Mouse (Mus musculus) stomach, embryonic 16.5 days (tissue): ENCODE data around the gene Akt3. TPM values are rescaled to one million over a fixed set of nuclear protein-coding genes. Genes with fewer than 3 reads are reported as not detected.

Experiments used
- ATAC-seq: fragments of 200-750 bp; cut with Nextera tagmentation; 2 replicates; pipeline ENCODE4 v1.8.0; 2017; ENCODE audit warnings: moderate number of reproducible peaks, moderate TSS enrichment; ENCODE audit not compliant: insufficient read depth, low FRiP score
- H3K27ac ChIP-seq: fragments of 300-500 bp; sonication (generic); 2 replicates; pipeline ENCODE4 v1.5.1; 2014; ENCODE audit warnings: low read length
- H3K27me3 ChIP-seq: fragments of 300-500 bp; sonication (generic); 2 replicates; pipeline ENCODE4 v1.6.1; 2014; ENCODE audit warnings: low read length, control low read depth, mixed read lengths; ENCODE audit not compliant: control insufficient read depth, insufficient read depth
- H3K36me3 ChIP-seq: fragments of 300-500 bp; sonication (generic); 2 replicates; pipeline ENCODE4 v1.6.1; 2014; ENCODE audit warnings: low read length; ENCODE audit not compliant: control insufficient read depth, insufficient read depth
- H3K4me1 ChIP-seq: fragments of 300-500 bp; sonication (generic); 2 replicates; pipeline ENCODE4 v1.6.1; 2014; ENCODE audit warnings: low read length, control low read depth, mixed read lengths; ENCODE audit not compliant: control insufficient read depth, insufficient read depth
- H3K4me2 ChIP-seq: fragments of 300-500 bp; sonication (generic); 2 replicates; pipeline ENCODE4 v1.6.1; 2014; ENCODE audit warnings: low read depth, low read length, mixed read lengths
- H3K4me3 ChIP-seq: fragments of 300-500 bp; sonication (generic); replicated peaks from 2 replicates; pipeline ENCODE4 v1.5.1; 2014; ENCODE audit warnings: mild to moderate bottlenecking, low read length
- H3K9ac ChIP-seq: fragments of 300-500 bp; sonication (generic); 2 replicates; pipeline ENCODE4 v1.6.1; 2014; ENCODE audit warnings: low read length
- H3K9me3 ChIP-seq: fragments of 300-500 bp; sonication (generic); replicated peaks from 2 replicates; pipeline ENCODE4 v1.6.1; 2016; ENCODE audit warnings: low read length, control low read depth; ENCODE audit not compliant: control insufficient read depth
- WGBS: fragments of 180-500 bp; shearing (Covaris S2); extraction: QIAGEN DNeasy Blood & Tissue Kit; methylation state at CpG from one replicate; pipeline ENCODE4 v1.1.7; 2014; 5-methylcytosine and 5-hydroxymethylcytosine counted together
- polyA plus RNA-seq: library from polyadenylated mRNA; unstranded; fragments of >200 nt; fragmentation: Nextera tagmentation; extraction: Ambion mirVana; gene quantifications from 2 replicates; pipeline ENCODE4 v1.2.1, GENCODE M21; 2015

Gene Akt3
- polyA plus RNA-seq, 1 experiment from 2014 or later, result 4.4 TPM

DNA sequence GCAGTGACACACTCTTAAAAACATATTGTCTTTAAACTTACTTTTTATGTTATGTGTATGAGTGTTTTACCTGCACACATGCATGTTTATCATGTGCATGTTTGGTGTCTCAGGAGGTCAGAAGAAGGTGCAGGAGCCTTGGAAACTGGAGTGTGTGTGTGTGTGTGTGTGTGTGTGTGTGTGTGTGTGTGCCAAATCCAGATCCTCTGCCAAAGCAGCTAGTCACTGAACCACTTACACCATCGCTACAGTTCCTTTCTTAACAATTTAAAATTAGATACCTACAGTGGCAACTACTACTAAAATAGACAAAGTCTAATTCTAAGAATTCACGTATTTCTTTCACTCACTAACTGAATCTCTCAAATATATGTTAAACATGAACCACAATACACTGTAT, 209.2 kb downstream of the Akt3 start:
- ATAC-seq, result no peak
- Histone ChIP-seq H3K9me3 (no peaks in the 10 kb centered on the region), H3K36me3 (no peaks in the 10 kb centered on the region), H3K27ac (no peak overlapping the region), H3K27me3 (no peaks in the 10 kb centered on the region), H3K9ac (no peak overlapping the region), H3K4me1 (no peaks in the 10 kb centered on the region), H3K4me2 (no peak overlapping the region), H3K4me3 (no peak overlapping the region)
- WGBS, result 91% methylated on average over 2 of the region's 2 CpGs

GRCm38 (mm10) chr1:177046963-177047362, 211.0 kb downstream of the Akt3 start:
- H3K4me2 ChIP-seq, result no peak overlapping the region

GRCm38 (mm10) chr1:177045885-177046284, 212.1 kb downstream of the Akt3 start:
- ATAC-seq, result no peak
- Histone ChIP-seq H3K4me1 (no peaks in the 10 kb centered on the region), H3K4me3 (no peak overlapping the region), H3K27ac (no peak overlapping the region), H3K4me2 (no peak overlapping the region), H3K36me3 (no peaks in the 10 kb centered on the region), H3K9ac (no peak overlapping the region), H3K9me3 (no peaks in the 10 kb centered on the region), H3K27me3 (no peaks in the 10 kb centered on the region)

More at GRCm38 (mm10) chr1:177046963-177047362, 211.0 kb downstream of the Akt3 start:
- no peak overlapping the region for H3K27ac ChIP-seq
- 61% methylated on average over 2 of the region's 2 CpGs for WGBS
- H3K4me1 ChIP-seq, result no peaks in the 10 kb centered on the region
- ATAC-seq, result no peak
- H3K27me3 ChIP-seq, result no peaks in the 10 kb centered on the region
- H3K9ac ChIP-seq, result no peak overlapping the region
- no peaks in the 10 kb centered on the region for H3K36me3 ChIP-seq
- no peaks in the 10 kb centered on the region for H3K9me3 ChIP-seq
- no peak overlapping the region for H3K4me3 ChIP-seq

- Histone ChIP-seq H3K4me2 (no peak overlapping the region), H3K9ac (no peak overlapping the region), H3K4me1 (no peaks in the 10 kb centered on the region; the same call in 1 of the 2 replicates), H3K36me3 (no peaks in the 10 kb centered on the region), H3K9me3 (no peaks in the 10 kb centered on the region), H3K27ac (peak overlapping the region; percentile 57), H3K4me3 (no peak overlapping the region), H3K27me3 (no peaks in the 10 kb centered on the region)
- WGBS, result 35% methylated on average over 4 of the region's 4 CpGs
- no peak for ATAC-seq
Observed at GRCm38 (mm10) chr1:177040058-177040457, 217.9 kb downstream of the Akt3 start.

- ATAC-seq, result no peak
- H3K4me3 ChIP-seq, result no peak overlapping the region
- no peak overlapping the region for H3K4me2 ChIP-seq
- 55% methylated on average over 6 of the region's 6 CpGs for WGBS
- no peaks in the 10 kb centered on the region; the same call in 1 of the 2 replicates for H3K4me1 ChIP-seq
- H3K36me3 ChIP-seq, result no peaks in the 10 kb centered on the region
- H3K9me3 ChIP-seq, result no peaks in the 10 kb centered on the region
- H3K27ac ChIP-seq, result peak overlapping the region; percentile 49
- no peaks in the 10 kb centered on the region for H3K27me3 ChIP-seq
- H3K9ac ChIP-seq, result no peak overlapping the region
Observed at GRCm38 (mm10) chr1:177039093-177039674, 218.8 kb downstream of the Akt3 start.

DNA sequence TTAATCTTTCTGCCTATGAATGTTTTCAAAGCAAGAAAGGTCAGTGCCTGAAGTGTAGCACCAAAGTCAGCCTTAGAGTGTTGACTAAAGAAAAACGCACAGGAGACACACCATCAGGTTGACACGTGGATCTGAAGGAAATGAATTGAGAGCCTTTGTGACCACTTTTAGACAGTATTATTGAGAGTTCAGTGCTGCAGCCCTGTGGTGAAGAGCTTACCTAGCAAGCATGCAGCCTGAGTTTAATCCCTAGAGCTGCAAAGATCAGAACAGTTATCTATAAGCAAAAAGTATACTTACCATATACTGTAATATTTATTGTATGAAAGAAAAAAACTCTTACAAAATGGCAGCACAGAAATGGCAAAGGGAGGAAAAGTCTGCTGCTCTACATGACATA, 219.6 kb downstream of the Akt3 start:
- no peak for ATAC-seq
- Histone ChIP-seq H3K27ac (no peak overlapping the region), H3K36me3 (no peaks in the 10 kb centered on the region), H3K27me3 (no peaks in the 10 kb centered on the region), H3K4me3 (no peak overlapping the region), H3K9ac (no peak overlapping the region), H3K4me1 (no peaks in the 10 kb centered on the region; the same call in 1 of the 2 replicates), H3K4me2 (no peak overlapping the region), H3K9me3 (no peaks in the 10 kb centered on the region)
- 59% methylated on average over 2 of the region's 2 CpGs for WGBS

DNA sequence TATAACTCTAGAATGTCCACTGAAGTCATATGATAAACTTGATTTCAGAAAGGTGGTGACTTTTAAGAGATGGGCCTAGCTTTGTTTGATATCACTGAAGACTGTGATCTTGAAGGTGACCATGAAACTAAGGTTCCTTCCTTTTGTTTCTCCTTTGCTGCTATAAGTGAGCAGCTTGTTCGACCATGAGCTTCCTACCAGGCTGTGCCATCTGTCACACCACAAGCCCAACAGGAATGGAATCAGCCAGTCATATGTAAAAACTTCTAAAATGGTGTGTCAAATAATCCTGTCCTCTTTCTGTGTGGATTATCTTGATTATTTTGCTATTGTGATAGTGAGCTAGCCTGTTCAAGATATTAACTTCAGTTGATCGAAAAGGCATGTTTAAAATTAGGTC, 222.5 kb downstream of the Akt3 start:
- Histone ChIP-seq H3K27ac (no peak overlapping the region), H3K4me2 (no peak overlapping the region), H3K9ac (no peak overlapping the region), H3K27me3 (no peaks in the 10 kb centered on the region), H3K9me3 (no peaks in the 10 kb centered on the region), H3K4me1 (no peaks in the 10 kb centered on the region; the same call in 1 of the 2 replicates), H3K36me3 (no peaks in the 10 kb centered on the region), H3K4me3 (no peak overlapping the region)
- ATAC-seq, result no peak
- WGBS, result 85% methylated on average over 2 of the region's 2 CpGs

DNA sequence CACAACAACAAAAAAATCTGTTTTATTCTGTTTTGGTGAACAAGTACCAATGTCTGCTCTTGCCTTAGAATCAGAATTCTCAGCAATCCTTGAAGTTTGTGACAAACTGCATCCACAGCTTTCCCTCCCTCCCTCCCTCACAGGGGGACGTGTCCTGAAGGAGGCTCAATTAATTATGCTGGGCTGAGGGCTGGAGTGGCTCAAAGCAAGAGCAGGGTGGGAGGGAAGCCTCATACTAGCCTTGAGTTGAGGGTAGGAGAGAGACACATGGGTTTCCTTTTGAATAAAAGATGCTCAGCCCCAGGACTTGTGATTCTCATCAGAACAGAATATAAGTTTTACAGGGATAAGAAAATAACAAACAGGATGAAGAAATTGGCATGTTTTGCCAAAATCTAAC, 225.8 kb downstream of the Akt3 start:
- Histone ChIP-seq H3K36me3 (no peaks in the 10 kb centered on the region; the same call in 1 of the 2 replicates), H3K4me3 (no peak overlapping the region), H3K9ac (no peak overlapping the region), H3K9me3 (no peaks in the 10 kb centered on the region), H3K4me1 (no peaks in the 10 kb centered on the region), H3K27me3 (no peaks in the 10 kb centered on the region), H3K4me2 (no peak overlapping the region), H3K27ac (no peak overlapping the region)
- WGBS, result 28% methylated on average over 1 of the region's 1 CpGs
- no peak for ATAC-seq

GRCm38 (mm10) chr1:177031196-177031595, 226.8 kb downstream of the Akt3 start:
- no peak overlapping the region for H3K4me2 ChIP-seq
- H3K4me1 ChIP-seq, result no peaks in the 10 kb centered on the region
- no peak for ATAC-seq
- no peaks in the 10 kb centered on the region for H3K9me3 ChIP-seq
- no peak overlapping the region for H3K9ac ChIP-seq
- H3K4me3 ChIP-seq, result no peak overlapping the region
- no peaks in the 10 kb centered on the region; the same call in 1 of the 2 replicates for H3K36me3 ChIP-seq
- H3K27ac ChIP-seq, result no peak overlapping the region
- H3K27me3 ChIP-seq, result no peaks in the 10 kb centered on the region
- WGBS, result 94% methylated on average over 1 of the region's 1 CpGs
